Mouse (Mus musculus): ENCODE results near the gene Cap1. TPM values are rescaled to one million over a fixed set of nuclear protein-coding genes. Genes with fewer than 3 reads are reported as not detected.

Cap1 gene
- polyA plus RNA-seq, 1 experiment from 2014 or later: 54.1 TPM

DNA sequence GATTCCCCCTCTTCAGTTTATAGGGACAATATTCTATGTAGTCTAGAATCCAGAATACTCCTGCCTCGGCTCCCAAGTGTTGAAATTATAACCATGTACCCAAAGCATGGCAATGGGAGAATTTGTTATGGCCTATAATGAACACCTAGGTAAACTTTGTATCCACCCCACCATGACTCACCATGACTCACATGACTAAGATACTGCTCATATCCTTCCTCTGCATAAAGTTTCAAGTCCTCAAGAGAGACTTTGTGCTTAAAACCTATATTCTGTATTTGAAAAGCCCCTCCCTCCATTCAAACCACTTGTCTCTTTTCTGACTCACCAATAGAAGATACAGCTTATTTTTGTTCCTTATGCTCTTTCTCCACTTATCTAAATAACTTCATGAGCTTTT lies 17.8 kb downstream of the Cap1 start:
- Histone ChIP-seq H3K36me3 (ENCODE audit: control insufficient read depth, insufficient read depth, low read length) (peaks cover 45% of the 10 kb centered on the region), H3K27ac (ENCODE audit: low read depth, low read length) (no peak overlapping the region), H3K4me1 (ENCODE audit: control insufficient read depth, insufficient read depth, low read length) (peaks cover 2% of the 10 kb centered on the region; the same call in 1 of the 2 replicates), H3K9ac (ENCODE audit: low read depth, low read length) (no peak overlapping the region), H3K4me3 (ENCODE audit: low read depth, low read length) (no peak overlapping the region), H3K4me2 (no peak overlapping the region), H3K9me3 (replicated peaks; ENCODE audit: control insufficient read depth, low read length) (no peaks in the 10 kb centered on the region), H3K27me3 (ENCODE audit: control insufficient read depth, insufficient read depth, low read length) (no peaks in the 10 kb centered on the region)
- no peak for ATAC-seq (replicated peaks; ENCODE audit: insufficient number of reproducible peaks, low FRiP score, low TSS enrichment)
- 71% methylated on average over 1 of the region's 1 CpGs for WGBS (ENCODE audit: insufficient replicate concordance)

DNA sequence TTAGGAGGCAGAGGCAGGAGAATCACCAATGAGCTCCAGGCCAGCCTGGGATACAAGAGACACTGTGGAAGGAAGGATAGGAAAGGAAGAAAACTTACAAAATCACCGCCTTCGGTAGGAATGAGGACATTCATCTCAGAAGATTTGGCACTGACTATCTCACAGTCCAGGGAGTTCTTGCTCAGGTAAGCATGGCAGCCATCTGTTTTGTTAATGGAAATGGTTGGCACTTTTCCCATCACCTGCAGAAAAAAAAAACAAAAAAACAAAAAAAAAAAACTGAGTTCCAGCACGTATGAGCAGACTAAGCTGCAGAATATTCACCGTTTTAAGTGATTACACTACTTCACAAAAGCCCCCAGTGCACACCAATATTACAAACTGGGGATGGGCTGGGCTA lies 24.0 kb downstream of the Cap1 start:
- Histone ChIP-seq H3K9me3 (replicated peaks; ENCODE audit: control insufficient read depth, low read length) (no peaks in the 10 kb centered on the region), H3K36me3 (ENCODE audit: control insufficient read depth, insufficient read depth, low read length) (peaks cover 45% of the 10 kb centered on the region), H3K9ac (ENCODE audit: low read depth, low read length) (no peak overlapping the region), H3K27ac (ENCODE audit: low read depth, low read length) (no peak overlapping the region), H3K27me3 (ENCODE audit: control insufficient read depth, insufficient read depth, low read length) (no peaks in the 10 kb centered on the region), H3K4me3 (ENCODE audit: low read depth, low read length) (no peak overlapping the region), H3K4me1 (ENCODE audit: control insufficient read depth, insufficient read depth, low read length) (no peaks in the 10 kb centered on the region), H3K4me2 (no peak overlapping the region)
- ATAC-seq (replicated peaks; ENCODE audit: insufficient number of reproducible peaks, low FRiP score, low TSS enrichment): no peak
- WGBS (ENCODE audit: insufficient replicate concordance): 91% methylated on average over 4 of the region's 4 CpGs

- peaks cover 32% of the 10 kb centered on the region for H3K36me3 ChIP-seq (ENCODE audit: control insufficient read depth, insufficient read depth, low read length)
- WGBS (ENCODE audit: insufficient replicate concordance): 63% methylated on average over 6 of the region's 6 CpGs
Measured at GRCm38 (mm10) chr4:122859096-122859674, 26.7 kb downstream of the Cap1 start.

GRCm38 (mm10) chr4:122857909-122858308 lies 27.9 kb downstream of the Cap1 start:
- H3K27ac ChIP-seq (ENCODE audit: low read depth, low read length): no peak overlapping the region
- H3K4me1 ChIP-seq (ENCODE audit: control insufficient read depth, insufficient read depth, low read length): no peaks in the 10 kb centered on the region
- no peak overlapping the region for H3K4me2 ChIP-seq
- no peak overlapping the region for H3K9ac ChIP-seq (ENCODE audit: low read depth, low read length)
- WGBS (ENCODE audit: insufficient replicate concordance): 64% methylated on average over 2 of the region's 2 CpGs
- H3K36me3 ChIP-seq (ENCODE audit: control insufficient read depth, insufficient read depth, low read length): peaks cover 28% of the 10 kb centered on the region
- no peak for ATAC-seq (replicated peaks; ENCODE audit: insufficient number of reproducible peaks, low FRiP score, low TSS enrichment)
- H3K27me3 ChIP-seq (ENCODE audit: control insufficient read depth, insufficient read depth, low read length): no peaks in the 10 kb centered on the region
- H3K4me3 ChIP-seq (ENCODE audit: low read depth, low read length): no peak overlapping the region
- H3K9me3 ChIP-seq (replicated peaks; ENCODE audit: control insufficient read depth, low read length): no peaks in the 10 kb centered on the region

More at GRCm38 (mm10) chr4:122859096-122859674, 26.7 kb downstream of the Cap1 start:
- ATAC-seq (replicated peaks; ENCODE audit: insufficient number of reproducible peaks, low FRiP score, low TSS enrichment): no peak
- Histone ChIP-seq H3K4me3 (ENCODE audit: low read depth, low read length) (no peak overlapping the region), H3K4me1 (ENCODE audit: control insufficient read depth, insufficient read depth, low read length) (no peaks in the 10 kb centered on the region), H3K4me2 (no peak overlapping the region), H3K9me3 (replicated peaks; ENCODE audit: control insufficient read depth, low read length) (no peaks in the 10 kb centered on the region), H3K27ac (ENCODE audit: low read depth, low read length) (no peak overlapping the region), H3K27me3 (ENCODE audit: control insufficient read depth, insufficient read depth, low read length) (no peaks in the 10 kb centered on the region), H3K9ac (ENCODE audit: low read depth, low read length) (no peak overlapping the region)

GRCm38 (mm10) chr4:122854770-122855169 lies 31.1 kb downstream of the Cap1 start:
- 87% methylated on average over 4 of the region's 4 CpGs for WGBS (ENCODE audit: insufficient replicate concordance)
- no peaks in the 10 kb centered on the region for H3K9me3 ChIP-seq (replicated peaks; ENCODE audit: control insufficient read depth, low read length)
- no peak overlapping the region for H3K4me3 ChIP-seq (ENCODE audit: low read depth, low read length)
- H3K4me1 ChIP-seq (ENCODE audit: control insufficient read depth, insufficient read depth, low read length): no peaks in the 10 kb centered on the region
- H3K9ac ChIP-seq (ENCODE audit: low read depth, low read length): no peak overlapping the region
- ATAC-seq (replicated peaks; ENCODE audit: insufficient number of reproducible peaks, low FRiP score, low TSS enrichment): no peak
- no peak overlapping the region for H3K4me2 ChIP-seq
- H3K27ac ChIP-seq (ENCODE audit: low read depth, low read length): no peak overlapping the region
- H3K27me3 ChIP-seq (ENCODE audit: control insufficient read depth, insufficient read depth, low read length): no peaks in the 10 kb centered on the region
- peaks cover 22% of the 10 kb centered on the region for H3K36me3 ChIP-seq (ENCODE audit: control insufficient read depth, insufficient read depth, low read length)

DNA sequence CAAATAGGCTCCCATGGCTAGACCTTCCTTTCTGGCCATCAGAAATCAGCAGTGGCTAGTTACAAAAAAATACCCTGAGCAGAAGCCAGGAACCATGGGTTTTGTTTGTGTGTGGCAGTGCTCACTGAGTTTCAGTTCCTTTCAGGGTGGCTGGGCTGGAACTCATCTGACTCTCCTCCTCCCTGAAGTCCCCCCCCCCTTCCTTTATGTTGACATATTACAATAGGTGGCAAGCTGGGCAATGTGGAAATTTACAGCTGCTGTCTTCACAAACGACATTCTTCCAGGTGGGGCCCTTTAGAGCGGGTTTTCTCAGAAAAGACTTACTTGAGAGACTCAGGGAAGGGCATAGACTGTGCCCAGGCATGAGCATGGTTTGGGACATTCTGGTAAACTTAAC lies 32.2 kb downstream of the Cap1 start:
- no peak overlapping the region for H3K4me2 ChIP-seq
- no peak overlapping the region for H3K27ac ChIP-seq (ENCODE audit: low read depth, low read length)
- 66% methylated on average over 2 of the region's 2 CpGs for WGBS (ENCODE audit: insufficient replicate concordance)

DNA sequence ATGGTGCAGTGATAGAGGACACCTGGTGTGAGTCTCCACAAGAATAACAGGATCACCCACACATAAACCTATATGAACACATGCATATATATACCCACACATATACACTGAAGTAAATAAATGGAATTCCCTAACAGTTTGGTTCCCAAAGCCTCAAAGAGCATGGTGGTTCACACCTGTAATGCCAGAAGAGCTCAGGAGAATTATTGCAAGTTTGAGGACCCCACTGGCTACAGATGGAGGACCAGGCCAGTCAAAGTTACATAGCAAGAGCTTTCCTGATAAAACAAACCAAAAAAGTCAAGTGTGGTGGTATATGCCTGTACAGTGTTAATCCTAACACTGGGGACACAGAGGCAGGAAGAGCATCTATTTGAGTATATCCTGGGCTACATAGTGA lies 34.3 kb downstream of the Cap1 start:
- no peaks in the 10 kb centered on the region for H3K27me3 ChIP-seq (ENCODE audit: control insufficient read depth, insufficient read depth, low read length)
- H3K9ac ChIP-seq (ENCODE audit: low read depth, low read length): no peak overlapping the region
- H3K4me2 ChIP-seq: no peak overlapping the region
- H3K4me1 ChIP-seq (ENCODE audit: control insufficient read depth, insufficient read depth, low read length): no peaks in the 10 kb centered on the region
- H3K4me3 ChIP-seq (ENCODE audit: low read depth, low read length): no peak overlapping the region
- H3K27ac ChIP-seq (ENCODE audit: low read depth, low read length): no peak overlapping the region
- H3K36me3 ChIP-seq (ENCODE audit: control insufficient read depth, insufficient read depth, low read length): peaks cover 8% of the 10 kb centered on the region; the same call in 1 of the 2 replicates
- no peaks in the 10 kb centered on the region for H3K9me3 ChIP-seq (replicated peaks; ENCODE audit: control insufficient read depth, low read length)
- ATAC-seq (replicated peaks; ENCODE audit: insufficient number of reproducible peaks, low FRiP score, low TSS enrichment): no peak

More for the DNA sequence above, 32.2 kb downstream of the Cap1 start:
- Histone ChIP-seq H3K4me3 (ENCODE audit: low read depth, low read length) (no peak overlapping the region), H3K4me1 (ENCODE audit: control insufficient read depth, insufficient read depth, low read length) (no peaks in the 10 kb centered on the region), H3K9ac (ENCODE audit: low read depth, low read length) (no peak overlapping the region), H3K36me3 (ENCODE audit: control insufficient read depth, insufficient read depth, low read length) (peaks cover 18% of the 10 kb centered on the region), H3K27me3 (ENCODE audit: control insufficient read depth, insufficient read depth, low read length) (no peaks in the 10 kb centered on the region), H3K9me3 (replicated peaks; ENCODE audit: control insufficient read depth, low read length) (no peaks in the 10 kb centered on the region)
- no peak for ATAC-seq (replicated peaks; ENCODE audit: insufficient number of reproducible peaks, low FRiP score, low TSS enrichment)

DNA sequence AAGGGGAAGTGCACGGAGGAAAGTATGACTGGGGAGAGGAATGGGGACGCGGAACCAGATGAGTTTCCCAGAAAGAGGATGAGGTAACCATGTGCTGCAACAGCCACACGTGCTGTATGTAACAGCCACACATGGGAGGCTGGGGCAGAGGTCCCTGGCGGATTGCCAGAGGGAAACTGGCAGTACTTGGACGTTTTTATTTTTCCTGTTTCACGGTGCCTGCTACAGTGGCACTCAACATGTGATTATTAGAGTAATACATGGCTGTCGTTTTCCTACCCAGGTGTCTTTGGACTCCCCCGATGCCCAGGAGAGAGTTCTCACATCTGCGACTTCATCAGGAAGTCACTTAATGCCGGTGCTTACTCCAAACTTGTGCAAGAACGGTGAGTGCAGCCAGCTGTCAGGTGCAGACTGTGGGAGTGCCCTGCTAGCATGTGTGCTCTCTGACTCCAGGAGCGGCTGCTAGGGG lies 37.7 kb downstream of the Cap1 start:
- no peak overlapping the region for H3K9ac ChIP-seq (ENCODE audit: low read depth, low read length)
- H3K4me2 ChIP-seq: no peak overlapping the region
- no peaks in the 10 kb centered on the region for H3K4me1 ChIP-seq (ENCODE audit: control insufficient read depth, insufficient read depth, low read length)
- no peak overlapping the region for H3K27ac ChIP-seq (ENCODE audit: low read depth, low read length)
- H3K9me3 ChIP-seq (replicated peaks; ENCODE audit: control insufficient read depth, low read length): no peaks in the 10 kb centered on the region
- WGBS (ENCODE audit: insufficient replicate concordance): 76% methylated on average over 13 of the region's 13 CpGs
- no peak overlapping the region for H3K4me3 ChIP-seq (ENCODE audit: low read depth, low read length)
- H3K36me3 ChIP-seq (ENCODE audit: control insufficient read depth, insufficient read depth, low read length): peaks cover 13% of the 10 kb centered on the region; the same call in 1 of the 2 replicates
- no peaks in the 10 kb centered on the region for H3K27me3 ChIP-seq (ENCODE audit: control insufficient read depth, insufficient read depth, low read length)
- no peak for ATAC-seq (replicated peaks; ENCODE audit: insufficient number of reproducible peaks, low FRiP score, low TSS enrichment)

DNA sequence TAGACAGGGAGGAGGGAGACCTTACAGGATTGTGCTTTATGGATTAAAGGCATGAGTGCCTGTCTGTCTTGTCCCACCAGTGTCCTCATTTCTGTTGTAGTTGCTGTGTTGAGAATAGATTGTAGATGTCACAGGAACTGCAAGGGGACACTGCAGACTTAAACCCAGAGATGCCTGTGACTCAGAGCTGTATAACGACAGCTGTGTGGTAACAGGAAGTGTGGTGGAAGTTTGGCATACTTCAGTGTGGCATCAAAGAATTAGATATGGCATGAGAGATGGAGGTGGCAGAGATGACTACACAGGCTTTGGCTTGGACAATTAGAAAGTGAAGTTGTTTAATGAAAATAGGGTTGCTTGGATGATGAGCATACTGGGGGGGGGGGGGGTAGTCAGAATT lies 47.4 kb downstream of the Cap1 start:
- Histone ChIP-seq H3K9me3 (replicated peaks; ENCODE audit: control insufficient read depth, low read length) (peaks cover 3% of the 10 kb centered on the region; the same call in 1 of the 2 replicates), H3K4me2 (no peak overlapping the region), H3K4me1 (ENCODE audit: control insufficient read depth, insufficient read depth, low read length) (peaks cover 5% of the 10 kb centered on the region), H3K9ac (ENCODE audit: low read depth, low read length) (no peak overlapping the region), H3K4me3 (ENCODE audit: low read depth, low read length) (no peak overlapping the region), H3K36me3 (ENCODE audit: control insufficient read depth, insufficient read depth, low read length) (no peaks in the 10 kb centered on the region), H3K27ac (ENCODE audit: low read depth, low read length) (no peak overlapping the region), H3K27me3 (ENCODE audit: control insufficient read depth, insufficient read depth, low read length) (no peaks in the 10 kb centered on the region)
- WGBS (ENCODE audit: insufficient replicate concordance): 47% methylated on average over 1 of the region's 1 CpGs
- no peak for ATAC-seq (replicated peaks; ENCODE audit: insufficient number of reproducible peaks, low FRiP score, low TSS enrichment)

Data from heart, embryonic 11.5 days (tissue).